Mouse (Mus musculus) spleen, adult 2 months (tissue): ENCODE data around the gene Stx4a.

Source experiments
- CTCF ChIP-seq: fragments of 200-500 bp; IDR thresholded peaks from 2 replicates; pipeline ENCODE4 v1.5.1; 2011; ENCODE audit warnings: mild to moderate bottlenecking, inconsistent platforms; ENCODE audit not compliant: insufficient read depth, insufficient read length, insufficient replicate concordance; ENCODE audit errors: extremely low read depth
- POLR2A ChIP-seq: fragments of 200-500 bp; IDR thresholded peaks from 2 replicates; pipeline ENCODE4 v1.6.1; 2011; ENCODE audit warnings: low read depth, low read length, inconsistent platforms

DNA sequence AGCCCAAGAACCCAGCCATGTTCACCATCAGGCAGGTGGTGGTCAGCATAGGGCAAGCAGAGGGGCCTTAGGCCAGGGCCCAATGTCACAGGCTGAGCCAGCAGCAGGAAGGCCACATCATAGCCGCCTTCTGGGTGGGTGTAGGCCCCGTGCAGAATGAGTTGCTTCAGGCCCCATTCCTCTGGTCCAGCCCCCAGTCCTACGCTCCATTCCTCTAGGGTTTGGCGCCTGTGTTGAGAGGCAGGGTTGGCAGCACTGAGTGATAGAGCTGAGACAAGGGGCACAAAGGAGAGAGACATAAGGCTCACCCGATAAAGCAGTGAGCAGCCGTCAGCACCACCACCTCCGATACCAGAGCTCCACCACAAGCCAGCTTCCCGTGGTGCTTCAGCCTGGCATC, 63.1 kb downstream of the Stx4a start:
- TF ChIP-seq CTCF: no peak
- TF ChIP-seq POLR2A: no peak
